Mouse (Mus musculus): ENCODE data around the gene Kdm5d.

Kdm5d gene

GRCm38 (mm10) chrY:897393-898227 lies at the start of gene Kdm5d:
Kdm5d (plus strand) TSS chrY:897788.
- DNase-seq (ENCODE audit: low spot score in 2 of 2) = peak in 1 of 2 experiments; percentile 4

- DNase-seq (ENCODE audit: low spot score in 2 of 2) = no peak
Observed at GRCm38 (mm10) chrY:872404-872803, 25.2 kb upstream of the Kdm5d start.

DNA sequence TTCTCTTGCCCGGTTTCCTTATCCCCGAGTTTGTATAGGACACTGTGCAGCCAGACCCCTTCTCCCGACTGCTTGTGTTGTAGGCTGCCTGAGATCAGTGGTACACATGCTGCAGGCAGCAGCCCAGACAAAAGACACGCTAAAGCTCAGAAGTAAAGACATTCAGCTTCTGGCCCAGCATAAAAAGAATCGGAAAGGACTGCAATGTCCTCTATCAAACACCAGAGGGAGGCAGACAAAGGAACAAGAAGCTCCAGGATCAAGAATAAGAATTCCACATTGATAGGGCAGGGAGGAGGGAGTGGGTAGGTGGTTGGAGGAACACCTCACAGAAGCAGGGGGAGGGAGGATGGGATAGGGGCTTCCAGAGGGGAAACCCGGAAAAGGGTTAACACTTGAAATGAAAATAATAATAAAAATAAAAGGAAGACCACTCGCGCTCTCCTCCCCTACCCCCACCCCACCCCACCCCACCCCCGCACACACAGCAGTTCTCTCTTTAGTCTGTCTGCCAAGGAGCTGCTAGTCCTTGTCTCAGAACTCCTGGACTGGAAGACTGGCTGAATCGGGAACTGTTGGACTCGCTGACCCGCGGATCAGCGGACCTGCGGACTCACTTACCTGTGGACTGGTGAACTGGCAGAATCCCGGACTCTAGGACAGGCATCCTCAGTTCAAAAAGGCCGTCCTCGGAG lies 24.6 kb upstream of the Kdm5d start:
- no peak for DNase-seq (ENCODE audit: low spot score in 2 of 2)

All from urinary bladder, postnatal 36 days (tissue).